Mouse (Mus musculus) cortical plate, adult 2 months (tissue): ENCODE measurements around the gene Defb19.

Experiments used
- CTCF ChIP-seq: fragments of 200-500 bp; IDR thresholded peaks from 2 replicates; pipeline ENCODE4 v1.5.1; 2011; ENCODE audit warnings: mild to moderate bottlenecking, control low read depth, low read length; ENCODE audit not compliant: insufficient read depth; ENCODE audit errors: extremely low read depth
- POLR2A ChIP-seq: fragments of 200-500 bp; IDR thresholded peaks from 2 replicates; pipeline ENCODE4 v1.6.1; 2011; ENCODE audit warnings: mild to moderate bottlenecking, low read length, control low read depth; ENCODE audit not compliant: insufficient read depth; ENCODE audit errors: extremely low read depth

DNA sequence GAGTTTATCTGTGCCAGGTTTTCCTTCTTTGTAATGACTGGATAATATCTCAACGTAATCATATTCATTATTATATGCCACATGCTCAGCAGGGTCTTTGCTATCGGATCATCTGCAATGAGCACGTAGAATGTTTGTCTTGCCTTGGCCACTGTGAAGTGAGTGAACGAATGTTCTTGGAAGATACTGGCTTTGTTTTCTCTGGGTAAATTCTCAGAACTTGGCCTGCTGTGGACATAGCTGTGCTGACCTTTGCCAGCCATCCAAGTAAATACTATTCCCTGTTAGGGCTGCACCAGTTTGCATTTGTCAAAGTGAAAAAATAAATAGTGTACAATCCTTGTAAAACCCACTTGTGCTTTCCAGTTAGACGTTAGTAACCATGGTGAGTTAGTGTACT lies 32.0 kb downstream of the Defb19 start:
- TF ChIP-seq CTCF: no peak
- no peak for TF ChIP-seq POLR2A
